23 mouse cellular contexts compared by ENCODE assay signal in genomic region chr6:62205013-62205412, GRCm38 (mm10).
DNase-seq lines count a peak whose midpoint lies in the region; ATAC-seq and TF ChIP-seq lines count a peak whose summit lies in the region.
"Had no signal": no experiment of that assay in that cellular context is flagged by ENCODE, and none has a peak within 500 bp of the region (broad histone marks: within the 10 kb centered on the region; RNA-seq: fewer than 3 reads in every experiment).

No protein-coding gene starts in this region.

- DNase-seq in embryo, embryonic 10.5 days (ENCODE audit: low spot score) = peak; percentile 9
- no peak for DNase-seq in embryo, embryonic 9.5 days (ENCODE audit: extremely low spot score)
- DNase-seq in left cerebral cortex, postnatal 4 days = peak; percentile 55
- DNase-seq in left cerebral cortex, adult 18-20 months (ENCODE audit: low spot score in 2 of 2) = no peak
- DNase-seq in cerebellum, adult 11 months = peak; percentile 44
- DNase-seq in cerebellum, postnatal 10 days = peak; percentile 74 to 88
- DNase-seq in stomach, postnatal 0 days (ENCODE audit: low spot score) = no peak
- DNase-seq in urinary bladder, postnatal 10 days (ENCODE audit: low spot score) = no peak
- DNase-seq: adrenal gland, postnatal 10 days; heart, adult 11 months; heart, postnatal 14 days; kidney, adult 8-10 months; kidney, postnatal 14 days; liver; liver, postnatal 0 days; lung, postnatal 14 days; right cerebral cortex, postnatal 14 days; thymus, adult 2 months had no signal

- H3K27me3 ChIP-seq in stomach, postnatal 0 days (ENCODE audit: control insufficient read depth, insufficient read depth, low read length) = no peaks in the 10 kb centered on the region
- H3K27me3 ChIP-seq: heart, embryonic 12.5 days; megakaryocyte, embryonic 14.5 days; stomach, embryonic 15.5 days had no signal

- H3K36me3 ChIP-seq in stomach, postnatal 0 days (ENCODE audit: control insufficient read depth, insufficient read depth, low read length) = no peaks in the 10 kb centered on the region
- H3K36me3 ChIP-seq: heart, embryonic 12.5 days; stomach, embryonic 15.5 days had no signal

- no peak for TF ChIP-seq CTCF in stomach, postnatal 0 days (IDR thresholded peaks at IDR 0.05; ENCODE audit: low read depth)

- no peak overlapping the region for H3K9ac ChIP-seq in stomach, postnatal 0 days (ENCODE audit: low read length)
- H3K9ac ChIP-seq: heart, embryonic 12.5 days; liver, postnatal 0 days; stomach, embryonic 15.5 days had no signal

- no peak overlapping the region for H3K4me2 ChIP-seq in stomach, postnatal 0 days (replicated peaks; ENCODE audit: low read depth)
- H3K4me2 ChIP-seq: heart, embryonic 12.5 days; stomach, embryonic 15.5 days had no signal

- 52% methylated on average over 2 of the region's 2 CpGs for WGBS in stomach, postnatal 0 days

- no peak for ATAC-seq in stomach, postnatal 0 days (ENCODE audit: low FRiP score, low TSS enrichment)
- ATAC-seq: forebrain, embryonic 16.5 days; liver, postnatal 0 days had no signal

- H3K4me1 ChIP-seq in stomach, postnatal 0 days (replicated peaks; ENCODE audit: control insufficient read depth, insufficient read depth) = no peaks in the 10 kb centered on the region
- H3K4me1 ChIP-seq: heart, embryonic 12.5 days; megakaryocyte, embryonic 14.5 days; stomach, embryonic 15.5 days had no signal

- H3K27ac ChIP-seq in stomach, postnatal 0 days (replicated peaks) = no peak overlapping the region
- H3K27ac ChIP-seq: layer of hippocampus, adult 2 months; stomach, embryonic 15.5 days had no signal

- TF ChIP-seq EP300 in stomach, postnatal 0 days (optimal IDR thresholded peaks at IDR 0.05) = no peak

- no peaks in the 10 kb centered on the region for H3K9me3 ChIP-seq in stomach, postnatal 0 days (ENCODE audit: control insufficient read depth, low read length)
- H3K9me3 ChIP-seq: heart, embryonic 12.5 days; megakaryocyte, embryonic 14.5 days; stomach, embryonic 15.5 days had no signal

- H3K4me3 ChIP-seq in stomach, postnatal 0 days (ENCODE audit: low read depth, low read length) = no peak overlapping the region
- H3K4me3 ChIP-seq: heart, embryonic 12.5 days; layer of hippocampus, adult 2 months; megakaryocyte, embryonic 14.5 days; stomach, embryonic 15.5 days had no signal

- intact Hi-C loops in left cerebral cortex, postnatal 4 days (cut with DNase I) = no loop called here

Comparison
In these comparisons a context has a peak if more than half of its experiments do, and no peak if none do; other contexts are left out.
1. DNase-seq: peak in embryo, embryonic 10.5 days (single experiment), left cerebral cortex, postnatal 4 days (single experiment), cerebellum, adult 11 months (single experiment) and cerebellum, postnatal 10 days (2 of 2); none in embryo, embryonic 9.5 days (single experiment), left cerebral cortex, adult 18-20 months (0 of 2), stomach, postnatal 0 days (single experiment) and urinary bladder, postnatal 10 days (single experiment).